Mouse (Mus musculus) embryonic facial prominence, embryonic 12.5 days (tissue): ENCODE data around the gene Adgrf4. TPM values are rescaled to one million over a fixed set of nuclear protein-coding genes. Genes with fewer than 3 reads are reported as not detected.
A peak's percentile ranks its signal among the peaks of the same experiment; 100 is the strongest.

Experiments used
- ATAC-seq: fragments of 200-750 bp; cut with Nextera tagmentation; 2 replicates; pipeline ENCODE4 v1.8.0; 2017; ENCODE audit not compliant: insufficient number of reproducible peaks, insufficient read depth, low FRiP score, low TSS enrichment
- H3K27ac ChIP-seq: fragments of 300-500 bp; sonication (generic); 2 replicates; pipeline ENCODE4 v1.5.1; 2016; ENCODE audit warnings: mild to moderate bottlenecking
- H3K27me3 ChIP-seq: fragments of 300-500 bp; sonication (generic); 2 replicates; pipeline ENCODE4 v1.6.1; 2016; ENCODE audit warnings: mild to moderate bottlenecking, moderate library complexity
- H3K36me3 ChIP-seq: fragments of 300-500 bp; sonication (generic); 2 replicates; pipeline ENCODE4 v1.6.1; 2016; ENCODE audit warnings: mild to moderate bottlenecking
- H3K4me1 ChIP-seq: fragments of 300-500 bp; sonication (generic); 2 replicates; pipeline ENCODE4 v1.6.1; 2016
- H3K4me2 ChIP-seq: fragments of 300-500 bp; sonication (generic); replicated peaks from 2 replicates; pipeline ENCODE4 v1.6.1; 2016; ENCODE audit warnings: mild to moderate bottlenecking, moderate library complexity
- H3K4me3 ChIP-seq: fragments of 300-500 bp; sonication (generic); 2 replicates; pipeline ENCODE4 v1.5.1; 2016; ENCODE audit warnings: mild to moderate bottlenecking
- H3K9ac ChIP-seq: fragments of 300-500 bp; sonication (generic); 2 replicates; pipeline ENCODE4 v1.6.1; 2016; ENCODE audit warnings: mild to moderate bottlenecking, moderate library complexity
- H3K9me3 ChIP-seq: fragments of 300-500 bp; sonication (generic); 2 replicates; pipeline ENCODE4 v1.6.1; 2016; ENCODE audit warnings: mild to moderate bottlenecking, moderate library complexity
- WGBS: fragments of 180-500 bp; shearing (Covaris S2); methylation state at CpG from one replicate; pipeline ENCODE4 v1.1.7; 2016; 5-methylcytosine and 5-hydroxymethylcytosine counted together
- polyA plus RNA-seq: library from polyadenylated mRNA; unstranded; fragments of >200 nt; fragmentation: Nextera tagmentation; extraction: Ambion mirVana; gene quantifications from 2 replicates; pipeline ENCODE4 v1.2.1, GENCODE M21; 2016

Gene Adgrf4
- 0.18 and 0.19 TPM in 2 replicates for polyA plus RNA-seq

DNA sequence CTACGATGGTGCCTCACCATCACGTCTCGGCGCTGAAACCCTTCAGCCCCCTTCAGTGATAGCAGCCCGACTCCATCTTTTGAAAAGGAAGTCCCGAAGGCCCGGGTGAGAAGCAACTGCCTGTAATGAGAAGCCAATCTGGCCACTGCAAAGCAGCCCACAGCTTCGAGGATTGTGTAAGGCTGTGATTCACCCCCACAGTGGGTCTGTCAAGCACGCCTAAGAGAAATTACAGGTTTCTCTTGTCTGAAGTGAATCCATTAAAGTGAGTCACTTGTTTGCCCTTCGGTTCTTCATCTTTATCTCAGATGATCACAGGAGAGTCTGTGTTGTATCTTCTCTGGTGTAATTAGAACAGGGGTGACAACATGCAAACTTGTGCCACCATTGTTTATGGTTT lies at the start of gene Adgrf4:
Gene Adgrf4, minus strand, starts transcription at position 149 of the 400 bp plus-strand sequence.
- WGBS = 87% methylated on average over 10 of the region's 10 CpGs
- Histone ChIP-seq H3K27ac (no peak within 1 kb of the TSS), H3K4me1 (peaks cover 8% of the 10 kb centered on the region; the same call in 1 of the 2 replicates), H3K4me3 (no peak within 1 kb of the TSS), H3K4me2 (no peak within 1 kb of the TSS), H3K9me3 (no peaks in the 10 kb centered on the region), H3K27me3 (no peaks in the 10 kb centered on the region), H3K36me3 (no peaks in the 10 kb centered on the region), H3K9ac (no peak within 1 kb of the TSS)
- no peak for ATAC-seq

DNA sequence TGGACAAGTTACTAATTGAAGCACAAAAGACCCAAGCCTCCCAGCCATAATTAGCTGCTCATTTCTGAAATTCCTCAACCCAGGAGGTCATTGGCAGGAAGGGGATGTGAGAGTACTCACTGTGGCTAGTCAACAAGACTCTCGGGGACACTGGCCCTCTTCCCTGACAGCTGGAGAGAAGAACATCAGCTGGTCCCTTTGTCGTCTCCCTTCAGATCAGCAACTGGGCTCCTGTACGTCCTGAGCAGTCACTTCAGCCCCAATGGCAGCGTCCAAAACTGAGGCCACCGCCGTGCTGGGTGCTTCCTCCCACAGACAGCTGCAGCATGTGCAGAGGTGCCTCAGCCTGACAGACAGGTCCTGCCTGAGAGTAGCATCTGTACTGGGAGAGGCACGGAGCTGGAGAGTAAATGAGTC lies 49.7 kb upstream of the Adgrf4 start, which contains the start of gene Adgrf2:
Gene Adgrf2, minus strand, starts transcription at position 379 of the 417 bp plus-strand sequence.
- Histone ChIP-seq H3K36me3 (no peaks in the 10 kb centered on the region), H3K9ac (no peak within 1 kb of the TSS), H3K4me1 (no peaks in the 10 kb centered on the region), H3K27ac (no peak within 1 kb of the TSS), H3K27me3 (no peaks in the 10 kb centered on the region), H3K4me3 (no peak within 1 kb of the TSS), H3K9me3 (no peaks in the 10 kb centered on the region), H3K4me2 (0 out of 2 replicates have a peak within 1 kb of the TSS, but pooled peaks have one; percentile 15)
- 22% methylated on average over 7 of the region's 7 CpGs for WGBS
- ATAC-seq = peak; percentile 10; the same call in 1 of the 2 replicates

DNA sequence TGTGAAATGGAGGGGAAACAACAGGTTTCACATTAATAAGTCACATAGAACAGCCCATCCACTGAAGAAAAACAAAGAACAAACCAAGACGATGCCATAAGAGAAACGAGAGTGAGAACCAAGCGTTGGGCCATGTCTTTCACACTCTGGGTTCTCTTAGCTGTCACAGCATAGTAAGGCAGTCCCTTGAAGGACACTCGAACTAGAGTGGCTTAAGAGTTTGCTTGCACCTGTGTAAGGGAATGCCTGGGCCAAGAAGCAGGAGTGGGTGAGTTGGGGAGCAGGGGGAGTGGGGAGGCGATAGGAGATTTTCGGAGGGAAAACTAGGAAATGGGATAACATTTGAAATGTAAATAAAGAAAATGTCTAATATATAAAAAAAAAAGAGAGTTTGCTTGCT lies 46.7 kb upstream of the Adgrf4 start:
- no peak overlapping the region for H3K4me2 ChIP-seq
- no peaks in the 10 kb centered on the region for H3K4me1 ChIP-seq
- WGBS = 89% methylated on average over 6 of the region's 6 CpGs
- ATAC-seq = no peak
- no peak overlapping the region for H3K9ac ChIP-seq
- H3K27me3 ChIP-seq = no peaks in the 10 kb centered on the region
- H3K9me3 ChIP-seq = no peaks in the 10 kb centered on the region
- H3K27ac ChIP-seq = no peak overlapping the region
- no peaks in the 10 kb centered on the region for H3K36me3 ChIP-seq
- H3K4me3 ChIP-seq = no peak overlapping the region

DNA sequence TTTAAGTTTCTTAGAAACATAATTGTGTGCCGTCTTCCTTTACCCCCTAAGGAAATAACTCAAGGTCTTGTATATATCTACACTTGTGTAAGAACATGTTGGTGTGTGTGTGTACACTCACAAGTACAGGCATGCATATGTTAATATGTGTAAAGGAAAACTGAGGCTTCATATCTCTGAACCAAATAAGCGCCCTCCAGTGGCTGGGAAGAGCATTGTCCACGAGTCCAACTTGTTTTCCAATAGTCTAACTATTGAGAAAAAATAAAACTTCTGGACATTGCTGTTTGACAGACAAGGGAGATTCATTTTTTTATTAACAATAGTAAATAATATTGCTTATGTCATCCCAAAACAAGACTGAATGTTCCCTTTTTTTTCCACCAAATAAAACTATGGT lies 25.1 kb upstream of the Adgrf4 start:
- WGBS = 47% methylated on average over 3 of the region's 3 CpGs
- no peaks in the 10 kb centered on the region for H3K4me1 ChIP-seq
- no peaks in the 10 kb centered on the region for H3K27me3 ChIP-seq
- no peaks in the 10 kb centered on the region for H3K9me3 ChIP-seq
- H3K4me3 ChIP-seq = no peak overlapping the region
- no peak for ATAC-seq
- H3K36me3 ChIP-seq = no peaks in the 10 kb centered on the region
- no peak overlapping the region for H3K9ac ChIP-seq
- no peak overlapping the region for H3K27ac ChIP-seq
- no peak overlapping the region for H3K4me2 ChIP-seq

DNA sequence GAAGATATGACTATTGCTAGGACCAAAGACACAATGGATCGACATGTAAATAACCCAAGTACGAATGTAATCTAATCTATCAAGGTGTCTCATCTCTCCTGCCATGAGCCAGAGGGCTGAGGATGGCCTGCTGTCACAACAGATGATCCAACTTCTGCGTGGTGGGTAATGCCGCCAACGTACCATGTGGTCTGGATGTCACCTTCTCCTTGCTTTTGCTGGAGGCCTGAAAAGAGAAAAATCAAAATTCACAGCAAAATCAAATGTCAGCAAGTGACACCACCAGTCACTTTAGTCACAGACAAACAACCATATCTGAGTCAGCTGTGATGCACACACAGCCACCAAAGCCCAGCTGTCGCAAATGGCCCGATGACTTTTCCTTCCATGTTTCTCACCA lies 22.9 kb upstream of the Adgrf4 start:
- 91% methylated on average over 7 of the region's 7 CpGs for WGBS
- ATAC-seq = no peak

DNA sequence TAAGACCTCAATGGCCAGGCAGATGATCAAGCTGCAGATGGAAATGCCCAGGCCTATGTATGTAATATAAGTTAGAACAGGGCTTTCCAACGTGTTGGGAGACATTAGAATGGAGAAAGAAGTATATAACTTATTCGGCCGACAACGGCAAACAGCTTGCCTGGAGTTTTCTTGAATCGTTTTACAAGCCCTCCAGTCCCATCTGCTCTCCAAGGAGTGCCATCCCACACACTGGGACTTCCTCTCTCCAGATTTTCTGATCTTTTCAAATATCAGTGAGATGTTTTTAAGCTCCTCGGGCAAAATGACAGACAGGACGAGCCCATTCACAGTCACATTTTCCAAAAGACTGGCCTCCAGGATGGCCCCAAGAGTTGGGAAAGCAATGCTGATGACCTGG lies 18.6 kb upstream of the Adgrf4 start:
- Histone ChIP-seq H3K4me1 (no peaks in the 10 kb centered on the region), H3K27ac (no peak overlapping the region), H3K4me2 (no peak overlapping the region), H3K9me3 (no peaks in the 10 kb centered on the region), H3K9ac (no peak overlapping the region), H3K36me3 (no peaks in the 10 kb centered on the region), H3K27me3 (no peaks in the 10 kb centered on the region), H3K4me3 (no peak overlapping the region)
- no peak for ATAC-seq
- WGBS = 86% methylated on average over 7 of the region's 7 CpGs

More for the DNA sequence above, 22.9 kb upstream of the Adgrf4 start:
- no peak overlapping the region for H3K9ac ChIP-seq
- no peaks in the 10 kb centered on the region for H3K36me3 ChIP-seq
- H3K27ac ChIP-seq = no peak overlapping the region
- no peaks in the 10 kb centered on the region for H3K4me1 ChIP-seq
- no peak overlapping the region for H3K4me3 ChIP-seq
- H3K27me3 ChIP-seq = no peaks in the 10 kb centered on the region
- H3K4me2 ChIP-seq = no peak overlapping the region
- no peaks in the 10 kb centered on the region for H3K9me3 ChIP-seq

DNA sequence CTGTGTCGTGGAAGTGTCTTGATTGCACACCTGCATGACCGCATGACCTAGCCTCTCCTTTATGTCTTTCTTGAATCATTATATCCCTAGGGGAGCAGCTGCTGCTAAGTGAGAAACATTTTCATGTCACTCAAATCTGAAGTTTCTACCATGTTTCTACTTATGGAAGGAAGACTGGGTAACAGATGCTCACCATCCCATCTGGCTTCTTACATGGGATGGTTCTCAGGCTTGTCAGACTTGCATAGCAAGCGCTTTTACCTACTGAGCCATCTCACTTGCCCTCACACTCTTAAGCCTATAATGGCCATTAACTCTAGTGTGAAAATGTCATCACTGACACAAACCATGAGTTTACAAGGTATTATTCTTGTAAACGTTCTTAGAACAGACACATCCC lies 13.5 kb upstream of the Adgrf4 start:
- no peaks in the 10 kb centered on the region for H3K4me1 ChIP-seq
- no peaks in the 10 kb centered on the region for H3K27me3 ChIP-seq
- no peaks in the 10 kb centered on the region for H3K36me3 ChIP-seq
- no peak overlapping the region for H3K27ac ChIP-seq
- ATAC-seq = no peak
- no peak overlapping the region for H3K4me2 ChIP-seq
- WGBS = 82% methylated on average over 4 of the region's 4 CpGs
- no peak overlapping the region for H3K9ac ChIP-seq
- no peak overlapping the region for H3K4me3 ChIP-seq
- no peaks in the 10 kb centered on the region for H3K9me3 ChIP-seq

DNA sequence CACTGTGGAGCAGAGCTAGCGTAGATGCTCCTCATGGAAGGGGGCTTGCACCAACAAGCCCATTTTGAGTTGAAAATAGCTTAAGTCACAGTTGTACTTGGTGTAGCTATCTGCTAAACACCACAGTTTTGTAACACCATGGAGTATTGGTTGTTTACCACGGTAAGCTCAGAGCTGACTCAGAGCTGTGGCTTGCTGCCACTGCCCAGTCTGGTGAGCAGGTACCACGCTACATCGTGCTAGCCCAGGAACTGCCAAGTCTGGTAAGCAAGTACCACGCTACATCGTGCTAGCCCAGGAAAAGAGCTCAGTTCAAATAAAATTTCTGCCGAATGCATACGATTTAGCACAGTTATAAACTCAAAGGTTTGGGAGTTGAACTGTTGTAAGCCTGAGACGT lies 10.1 kb upstream of the Adgrf4 start:
- no peaks in the 10 kb centered on the region for H3K36me3 ChIP-seq
- H3K4me3 ChIP-seq = no peak overlapping the region
- 88% methylated on average over 9 of the region's 9 CpGs for WGBS
- no peaks in the 10 kb centered on the region for H3K27me3 ChIP-seq
- H3K4me1 ChIP-seq = no peaks in the 10 kb centered on the region
- H3K27ac ChIP-seq = no peak overlapping the region
- ATAC-seq = no peak
- H3K9me3 ChIP-seq = no peaks in the 10 kb centered on the region
- no peak overlapping the region for H3K9ac ChIP-seq
- no peak overlapping the region for H3K4me2 ChIP-seq

DNA sequence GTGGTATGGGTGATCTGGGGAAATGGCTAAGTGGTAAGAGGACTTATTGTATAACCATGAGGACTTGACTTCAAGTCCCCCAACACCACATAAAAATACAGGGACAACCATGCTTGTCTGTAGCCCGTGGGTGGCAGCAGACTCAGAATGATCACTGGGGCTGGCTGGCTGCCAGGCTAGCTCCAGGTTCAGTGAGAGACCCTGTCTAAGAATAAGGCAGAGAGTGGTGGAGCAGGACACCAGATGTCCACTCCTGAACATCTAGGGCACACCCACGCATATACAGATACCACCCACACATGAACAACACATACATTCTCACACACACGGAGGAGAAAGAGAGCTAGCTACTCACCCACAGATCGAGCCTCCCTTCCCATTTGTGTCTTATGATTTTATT lies 2.6 kb upstream of the Adgrf4 start:
- Histone ChIP-seq H3K4me3 (no peak overlapping the region), H3K27me3 (no peaks in the 10 kb centered on the region), H3K9ac (no peak overlapping the region), H3K36me3 (no peaks in the 10 kb centered on the region), H3K4me1 (peaks cover 8% of the 10 kb centered on the region; the same call in 1 of the 2 replicates), H3K9me3 (no peaks in the 10 kb centered on the region), H3K4me2 (no peak overlapping the region), H3K27ac (no peak overlapping the region)
- 93% methylated on average over 4 of the region's 4 CpGs for WGBS
- ATAC-seq = no peak

DNA sequence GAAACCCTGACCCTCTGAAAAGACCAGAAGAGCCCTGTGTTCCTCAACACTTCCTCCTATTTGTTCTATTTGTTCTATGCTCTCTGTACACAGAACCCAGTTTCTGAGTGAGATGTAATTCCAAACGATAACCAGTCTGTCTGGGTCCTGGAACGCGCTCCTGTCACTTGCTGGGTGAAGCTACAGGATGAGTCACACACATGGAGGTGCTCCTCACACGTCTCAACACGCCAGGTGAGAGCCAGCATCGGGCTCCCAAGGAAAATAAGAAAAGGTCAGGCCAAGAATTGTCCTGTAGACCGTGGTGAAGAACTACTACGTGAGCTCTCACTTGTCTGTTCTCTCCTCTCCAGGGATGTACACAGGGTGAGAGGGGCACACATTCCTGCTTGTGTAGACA lies 1.6 kb downstream of the Adgrf4 start:
- 87% methylated on average over 8 of the region's 8 CpGs for WGBS

DNA sequence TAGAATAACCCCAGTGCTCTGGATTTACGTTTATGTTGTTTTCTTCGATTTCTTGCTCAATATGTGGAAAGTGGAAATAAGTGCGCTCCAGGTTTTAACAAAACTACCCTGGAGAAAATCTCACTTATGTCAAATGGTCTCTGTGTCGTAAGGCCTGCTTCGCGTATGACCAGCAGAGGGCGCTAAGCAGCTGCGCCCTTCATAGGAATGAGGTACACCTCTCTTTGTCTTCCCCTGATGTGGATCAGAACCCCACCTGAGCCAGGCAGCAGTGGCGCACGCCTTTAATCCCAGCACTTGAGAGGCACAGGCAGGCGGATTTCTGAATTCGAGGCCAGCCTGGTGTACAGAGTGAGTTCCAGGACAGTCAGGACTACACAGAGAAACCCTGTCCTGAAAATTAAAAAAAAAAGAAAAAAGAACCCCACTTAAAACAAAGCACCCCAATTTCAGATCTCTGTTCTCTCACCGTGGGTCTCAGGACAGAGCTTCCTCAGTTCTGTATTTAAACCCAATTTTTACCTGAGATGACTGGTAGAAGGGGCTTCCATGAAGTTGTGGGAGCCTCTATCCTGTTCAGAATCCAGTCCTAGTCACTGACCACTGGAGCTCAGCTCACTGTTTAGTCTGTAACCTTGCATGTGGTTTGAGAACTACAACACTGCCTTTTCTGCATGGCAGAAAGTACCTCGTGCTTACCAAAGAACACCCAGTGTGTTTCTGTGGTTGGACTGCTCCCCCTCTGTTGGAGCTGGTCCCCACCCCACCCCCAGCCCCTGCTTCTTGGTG lies 33.3 kb downstream of the Adgrf4 start:
- Histone ChIP-seq H3K4me2 (peak overlapping the region; percentile 30; the same call in 1 of the 2 replicates), H3K4me1 (no peaks in the 10 kb centered on the region), H3K4me3 (no peak overlapping the region), H3K27ac (no peak overlapping the region), H3K9me3 (no peaks in the 10 kb centered on the region), H3K36me3 (no peaks in the 10 kb centered on the region), H3K9ac (no peak overlapping the region), H3K27me3 (no peaks in the 10 kb centered on the region)
- WGBS = 22% methylated on average over 14 of the region's 14 CpGs
- no peak for ATAC-seq

More for the DNA sequence above, 1.6 kb downstream of the Adgrf4 start:
- H3K4me2 ChIP-seq = no peak overlapping the region
- ATAC-seq = no peak
- H3K36me3 ChIP-seq = no peaks in the 10 kb centered on the region
- no peaks in the 10 kb centered on the region for H3K9me3 ChIP-seq
- peaks cover 4% of the 10 kb centered on the region; the same call in 1 of the 2 replicates for H3K4me1 ChIP-seq
- no peak overlapping the region for H3K4me3 ChIP-seq
- no peak overlapping the region for H3K9ac ChIP-seq
- H3K27ac ChIP-seq = no peak overlapping the region
- no peaks in the 10 kb centered on the region for H3K27me3 ChIP-seq

DNA sequence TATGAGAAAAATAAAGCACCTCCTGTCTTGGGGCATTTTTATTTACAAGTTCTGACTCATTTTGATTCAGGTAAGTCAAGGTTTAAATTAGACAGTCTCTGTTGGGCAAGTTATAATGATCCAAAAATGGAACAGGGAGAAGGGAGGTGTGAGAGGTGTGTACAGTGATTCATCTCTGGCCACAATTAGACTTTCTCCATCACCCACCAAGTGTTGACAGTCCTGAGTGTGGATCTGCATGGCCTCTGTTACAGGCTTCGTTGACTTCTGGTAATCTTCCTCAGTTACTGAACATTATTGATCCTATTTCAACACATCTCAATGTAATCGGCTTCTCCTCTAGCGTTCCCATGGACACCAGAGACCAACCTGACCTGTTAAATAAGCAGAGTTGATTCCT lies 48.7 kb downstream of the Adgrf4 start:
- no peak overlapping the region for H3K9ac ChIP-seq
- ATAC-seq = no peak

More for the DNA sequence above, 48.7 kb downstream of the Adgrf4 start:
- Histone ChIP-seq H3K4me3 (no peak overlapping the region), H3K9me3 (no peaks in the 10 kb centered on the region), H3K4me2 (no peak overlapping the region), H3K36me3 (no peaks in the 10 kb centered on the region), H3K4me1 (no peaks in the 10 kb centered on the region), H3K27me3 (no peaks in the 10 kb centered on the region), H3K27ac (no peak overlapping the region)
- 86% methylated on average over 3 of the region's 3 CpGs for WGBS
